Mouse (Mus musculus): ENCODE results near the gene Zfp658. TPM values are rescaled to one million over a fixed set of nuclear protein-coding genes. Genes with fewer than 3 reads are reported as not detected.

Gene Zfp658
- polyA plus RNA-seq, 2 experiments from 2014 or later = 6.4 TPM

DNA sequence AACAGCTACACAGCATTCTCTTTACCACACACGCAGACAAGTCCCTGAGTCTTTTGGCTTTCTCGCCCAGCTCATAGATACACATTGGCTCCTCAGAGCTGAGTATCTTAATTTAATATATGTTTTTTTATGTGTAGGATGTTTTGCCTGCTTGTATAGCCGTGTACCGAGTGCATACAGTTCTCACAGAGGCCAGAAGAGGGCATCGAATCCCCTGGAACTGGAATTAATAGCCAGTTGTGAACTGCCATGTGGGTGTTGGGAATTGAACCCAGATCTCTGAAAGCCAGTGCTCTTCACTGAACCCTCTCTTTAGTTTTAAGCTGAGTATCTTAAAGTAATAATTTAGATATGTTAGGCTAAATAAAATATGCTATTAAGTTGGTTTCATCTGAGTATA lies 22.7 kb downstream of the Zfp658 start:
- no peak for ATAC-seq

DNA sequence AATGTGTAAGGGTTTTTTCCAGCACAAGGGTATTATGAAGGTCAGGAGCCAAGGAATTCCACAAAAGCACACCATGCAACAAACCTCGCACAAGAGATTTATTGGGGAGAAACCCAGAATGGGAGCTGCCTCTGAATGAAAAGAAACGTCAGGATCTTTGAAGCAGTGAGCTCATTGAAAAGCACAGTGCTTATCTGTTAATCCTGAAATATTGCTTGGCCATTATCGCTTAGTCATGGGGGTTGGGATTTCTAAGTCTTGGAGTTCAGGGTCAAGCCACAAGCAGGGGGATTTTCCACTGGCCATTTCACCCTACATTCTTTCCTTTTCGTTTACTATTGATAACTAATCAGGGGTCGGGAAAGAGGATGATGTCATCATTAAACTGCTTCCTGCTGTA lies 39.8 kb downstream of the Zfp658 start:
- ATAC-seq = no peak

DNA sequence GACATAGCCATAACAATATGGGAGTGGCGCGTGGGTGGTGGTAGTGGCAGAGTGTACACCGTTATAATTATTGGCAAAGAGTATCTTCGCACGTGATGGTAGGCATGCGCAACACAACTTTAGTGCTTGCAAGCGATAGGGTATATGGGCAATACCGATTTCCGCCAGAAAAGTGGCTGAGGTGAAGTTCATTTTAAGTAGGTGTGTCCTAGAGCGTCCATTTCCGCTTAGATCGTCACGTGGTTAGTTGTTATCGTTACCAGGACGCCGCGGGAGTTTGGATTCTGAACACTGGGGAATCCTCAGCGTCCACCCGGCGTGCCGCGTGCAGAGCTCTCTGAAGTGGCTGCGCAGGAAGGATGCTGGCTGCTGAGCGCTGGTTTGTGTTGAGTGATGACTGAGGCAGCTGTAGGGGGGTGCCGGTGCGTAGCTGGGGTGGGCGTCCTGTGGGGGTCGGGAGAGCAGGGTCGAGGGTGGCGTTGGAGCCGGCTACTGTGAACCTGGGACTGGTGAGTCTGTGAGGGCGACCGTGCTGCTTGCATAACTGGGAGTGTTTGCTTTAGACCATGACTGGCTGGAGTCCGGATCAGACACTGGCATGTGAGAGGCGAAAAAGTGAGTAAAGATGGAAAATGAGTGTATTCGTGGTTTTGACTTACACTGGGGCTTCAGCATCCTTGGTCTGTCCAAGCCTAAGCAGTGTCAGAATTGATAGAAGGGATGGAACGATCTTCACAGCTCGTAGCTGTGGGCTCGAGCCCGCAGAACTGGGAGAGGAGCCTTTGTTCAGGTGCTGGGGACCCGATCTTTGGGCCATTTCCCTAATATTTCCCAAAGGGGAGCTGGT lies 45.1 kb downstream of the Zfp658 start, which contains the start of gene Zfp819:
Gene Zfp819 (plus strand): TSS at position 274 of the 847 bp plus-strand sequence.
- ATAC-seq = peak; percentile 64

DNA sequence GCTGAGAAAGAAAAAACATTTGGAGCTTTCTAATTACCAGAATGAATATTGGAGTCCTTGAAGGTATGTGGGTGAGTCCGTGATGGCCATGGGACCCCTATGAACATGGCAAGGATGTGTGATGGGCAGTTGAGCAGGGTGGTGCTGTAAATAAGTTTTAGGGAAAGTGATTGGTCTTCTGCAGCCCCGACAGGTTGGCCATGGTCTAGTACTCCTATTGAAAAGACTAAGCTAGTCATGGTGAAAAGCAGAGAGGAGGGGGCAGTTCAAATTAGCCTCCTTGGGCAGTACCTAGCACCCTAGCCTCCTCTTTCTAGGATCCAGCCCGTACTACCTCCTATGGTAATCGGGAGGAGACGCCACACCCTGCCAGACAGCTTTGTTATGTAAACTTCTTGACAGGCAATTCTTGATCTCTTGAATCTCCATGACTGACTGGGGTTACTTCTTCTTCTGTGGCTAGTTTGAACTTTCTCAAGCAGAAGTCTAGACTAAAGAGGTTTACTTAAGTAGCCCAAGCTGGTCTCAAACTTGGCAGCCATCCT lies 45.8 kb downstream of the Zfp658 start:
- no peak for ATAC-seq

DNA sequence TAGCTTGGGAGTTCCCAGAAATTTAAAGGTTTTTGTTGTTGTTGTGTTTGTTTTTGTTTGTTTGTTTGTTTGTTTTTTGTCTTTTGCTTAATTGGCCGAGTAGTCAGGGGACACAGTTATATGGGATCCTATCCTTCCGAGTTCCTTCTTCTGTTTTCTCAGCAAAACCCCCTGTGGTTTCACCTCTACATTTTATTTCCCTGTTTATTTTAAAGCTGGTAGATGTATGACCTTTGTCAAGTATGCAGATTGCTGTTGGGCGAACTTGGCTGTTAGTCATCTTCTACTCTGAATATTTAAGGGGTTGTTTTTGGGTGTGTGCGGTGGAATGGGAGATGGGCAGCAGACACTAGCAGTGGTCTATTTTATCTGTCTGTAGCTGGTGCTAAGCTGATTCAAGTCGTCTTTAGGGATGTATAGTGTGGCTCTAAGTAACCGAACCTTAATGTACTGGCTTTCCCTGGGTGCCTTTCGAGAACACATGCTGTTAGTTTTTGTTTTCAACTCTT lies 46.3 kb downstream of the Zfp658 start:
- ATAC-seq = no peak

DNA sequence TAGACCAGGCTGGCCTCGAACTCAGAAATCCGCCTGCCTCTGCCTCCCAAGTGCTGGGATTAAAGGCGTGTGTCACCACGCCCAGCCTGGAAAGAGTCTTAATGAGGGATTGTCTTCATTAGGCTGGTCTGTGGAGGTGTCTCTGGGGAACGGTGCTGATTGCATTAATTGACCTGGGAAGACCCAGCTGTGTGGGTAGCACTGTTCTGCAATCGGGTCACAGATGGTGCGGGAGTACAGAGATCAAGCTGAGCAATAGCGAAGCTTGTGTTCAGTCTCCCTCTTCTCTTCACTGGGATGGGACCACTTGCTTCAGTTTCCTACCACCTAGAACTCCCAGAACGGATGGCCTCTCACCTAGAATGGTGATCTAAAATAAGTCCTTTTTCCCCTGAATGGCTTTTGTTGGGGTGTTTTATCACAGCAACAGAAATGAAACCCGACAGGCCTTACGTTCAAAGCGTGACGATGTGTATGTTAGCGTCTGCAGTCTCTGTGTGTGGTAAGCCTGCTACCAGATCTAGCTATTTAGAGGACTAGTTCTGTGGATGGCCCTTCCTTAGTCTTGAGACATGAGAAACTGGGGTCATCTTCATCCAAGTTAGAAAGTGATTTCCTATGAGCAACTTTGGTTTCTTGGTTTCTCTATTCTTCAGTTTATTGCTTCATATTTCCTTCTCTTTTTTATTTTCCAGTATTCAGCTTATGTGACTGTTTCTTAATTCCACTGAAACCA lies 51.9 kb downstream of the Zfp658 start:
- ATAC-seq = no peak

DNA sequence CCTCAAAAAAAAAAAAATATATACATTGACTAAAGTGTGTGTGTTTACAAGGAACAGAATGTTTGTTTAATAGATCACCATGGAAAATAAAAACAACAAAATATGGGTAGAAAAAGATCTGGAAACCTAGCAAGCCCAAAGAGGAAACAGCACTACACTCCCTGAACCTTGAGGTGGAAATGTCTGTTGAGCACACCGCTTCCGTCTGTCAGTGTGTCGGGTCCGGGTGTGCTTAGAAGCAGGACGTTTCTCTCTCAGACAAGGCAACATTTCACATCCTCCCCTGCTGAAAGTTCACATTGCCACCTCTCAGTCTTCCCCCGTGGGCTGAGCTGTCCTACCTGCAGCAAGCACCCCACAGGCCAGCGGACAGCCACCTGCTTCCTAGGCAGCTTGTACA lies 60.9 kb downstream of the Zfp658 start:
- ATAC-seq = no peak

DNA sequence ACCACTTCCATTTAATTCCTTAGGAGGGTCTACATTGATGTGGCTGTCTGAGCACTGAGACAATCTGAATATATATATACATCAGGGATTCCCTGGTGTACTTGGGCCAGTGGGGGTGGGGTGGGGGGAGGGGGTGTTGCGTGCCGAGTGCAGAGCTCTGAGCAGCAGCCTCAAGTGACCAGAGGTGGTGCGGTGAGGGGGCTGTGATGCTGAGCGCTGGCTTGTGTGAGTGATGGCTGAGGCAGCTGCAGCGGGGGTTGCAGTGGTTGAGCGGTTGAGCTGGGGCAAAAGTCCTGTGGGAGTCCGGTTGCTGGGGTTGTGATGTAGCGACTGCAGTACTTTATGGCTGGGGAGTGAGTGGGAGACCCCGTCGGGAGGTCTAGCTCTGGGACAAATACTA lies 61.8 kb downstream of the Zfp658 start:
- ATAC-seq = no peak

Other genes starting within 250 kb of the Zfp658 start
- 10 to 100 TPM; 15.3 to 18.5 TPM for gene Zfp715, start 249.0 kb upstream of the Zfp658 start, polyA plus RNA-seq (2017; shearing (Covaris generic))
- not detected for gene Siglecf, start 210.9 kb upstream of the Zfp658 start, polyA plus RNA-seq (2017; shearing (Covaris generic))
- 1 to 10 TPM in 1 of 2 experiments, not detected in 1; 2.5 TPM for gene Siglecg, start 154.1 kb upstream of the Zfp658 start, polyA plus RNA-seq (2017; shearing (Covaris generic))
- gene Lim2, start 134.6 kb upstream of the Zfp658 start, polyA plus RNA-seq (2017; shearing (Covaris generic)) = not detected
- 100 to 1,000 TPM; 106 to 121 TPM for gene Nkg7, start 125.2 kb upstream of the Zfp658 start, polyA plus RNA-seq (2017; shearing (Covaris generic))
- gene Cldnd2, start 121.5 kb upstream of the Zfp658 start, polyA plus RNA-seq (2017; shearing (Covaris generic)) = not detected
- gene Etfb, start 118.2 kb upstream of the Zfp658 start, polyA plus RNA-seq (2017; shearing (Covaris generic)) = 100 to 1,000 TPM; 177 to 184 TPM
- gene Gm45233, start 118.1 kb upstream of the Zfp658 start, polyA plus RNA-seq (2017; shearing (Covaris generic)) = not detected
- gene Vsig10l, start 99.1 kb upstream of the Zfp658 start, polyA plus RNA-seq (2017; shearing (Covaris generic)) = 1 to 10 TPM; 1.7 to 3.2 TPM
- gene Iglon5, start 72.2 kb upstream of the Zfp658 start, polyA plus RNA-seq (2017; shearing (Covaris generic)) = under 1 TPM in 1 of 2 experiments, not detected in 1; 0.15 TPM
- gene 4931406B18Rik, start 56.3 kb upstream of the Zfp658 start, polyA plus RNA-seq (2017; shearing (Covaris generic)) = not detected
- not detected for gene Cd33, start 17.8 kb upstream of the Zfp658 start, polyA plus RNA-seq (2017; shearing (Covaris generic))
- gene Zfp719, start 17.4 kb downstream of the Zfp658 start, polyA plus RNA-seq (2017; shearing (Covaris generic)) = 10 to 100 TPM; 10.9 to 12.9 TPM
- not detected for gene Zfp819, start 44.9 kb downstream of the Zfp658 start, polyA plus RNA-seq (2017; shearing (Covaris generic))
- not detected for gene Ceacam18, start 72.5 kb downstream of the Zfp658 start, polyA plus RNA-seq (2017; shearing (Covaris generic))
- 1 to 10 TPM in 1 of 2 experiments, under 1 TPM in 1; 0.28 to 1.3 TPM for gene Siglece, start 97.9 kb downstream of the Zfp658 start, polyA plus RNA-seq (2017; shearing (Covaris generic))
- gene Ctu1, start 109.8 kb downstream of the Zfp658 start, polyA plus RNA-seq (2017; shearing (Covaris generic)) = 1 to 10 TPM; 1.7 to 2.2 TPM
- gene Klk14, start 128.2 kb downstream of the Zfp658 start, polyA plus RNA-seq (2017; shearing (Covaris generic)) = not detected
- gene Klk13, start 150.3 kb downstream of the Zfp658 start, polyA plus RNA-seq (2017; shearing (Covaris generic)) = not detected
- not detected for gene Klk12, start 206.6 kb downstream of the Zfp658 start, polyA plus RNA-seq (2017; shearing (Covaris generic))
- gene Klk11, start 212.3 kb downstream of the Zfp658 start, polyA plus RNA-seq (2017; shearing (Covaris generic)) = 1 to 10 TPM in 1 of 2 experiments, not detected in 1; 1.0 TPM
- gene Klk10, start 218.8 kb downstream of the Zfp658 start, polyA plus RNA-seq (2017; shearing (Covaris generic)) = under 1 TPM in 1 of 2 experiments, not detected in 1; 0.23 TPM
- not detected for gene Klk9, start 229.6 kb downstream of the Zfp658 start, polyA plus RNA-seq (2017; shearing (Covaris generic))
- 100 to 1,000 TPM; 136 to 138 TPM for gene Klk8, start 235.3 kb downstream of the Zfp658 start, polyA plus RNA-seq (2017; shearing (Covaris generic))
- gene Klk7, start 249.0 kb downstream of the Zfp658 start, polyA plus RNA-seq (2017; shearing (Covaris generic)) = under 1 TPM in 1 of 2 experiments, not detected in 1; 0.23 TPM

Data from CD4-positive, CD25-positive, alpha-beta regulatory T cell, adult 4 months (primary cell).